Mouse (Mus musculus) MEL-GATA-1-ER (cell line): ENCODE data around the gene Elmo3.

Source experiments
- DNase-seq: peaks from one replicate; pipeline ENCODE4 v3.0.0-alpha.2; 2012; ENCODE audit warnings: low read depth; ENCODE audit errors: extremely low read depth

Elmo3 gene

GRCm38 (mm10) chr8:105297511-105298192, 7.7 kb upstream of the Elmo3 start, which contains the start of gene E2f4:
TSS of gene E2f4 (plus strand) at chr8:105297663.
- DNase-seq = peak; percentile 86

DNA sequence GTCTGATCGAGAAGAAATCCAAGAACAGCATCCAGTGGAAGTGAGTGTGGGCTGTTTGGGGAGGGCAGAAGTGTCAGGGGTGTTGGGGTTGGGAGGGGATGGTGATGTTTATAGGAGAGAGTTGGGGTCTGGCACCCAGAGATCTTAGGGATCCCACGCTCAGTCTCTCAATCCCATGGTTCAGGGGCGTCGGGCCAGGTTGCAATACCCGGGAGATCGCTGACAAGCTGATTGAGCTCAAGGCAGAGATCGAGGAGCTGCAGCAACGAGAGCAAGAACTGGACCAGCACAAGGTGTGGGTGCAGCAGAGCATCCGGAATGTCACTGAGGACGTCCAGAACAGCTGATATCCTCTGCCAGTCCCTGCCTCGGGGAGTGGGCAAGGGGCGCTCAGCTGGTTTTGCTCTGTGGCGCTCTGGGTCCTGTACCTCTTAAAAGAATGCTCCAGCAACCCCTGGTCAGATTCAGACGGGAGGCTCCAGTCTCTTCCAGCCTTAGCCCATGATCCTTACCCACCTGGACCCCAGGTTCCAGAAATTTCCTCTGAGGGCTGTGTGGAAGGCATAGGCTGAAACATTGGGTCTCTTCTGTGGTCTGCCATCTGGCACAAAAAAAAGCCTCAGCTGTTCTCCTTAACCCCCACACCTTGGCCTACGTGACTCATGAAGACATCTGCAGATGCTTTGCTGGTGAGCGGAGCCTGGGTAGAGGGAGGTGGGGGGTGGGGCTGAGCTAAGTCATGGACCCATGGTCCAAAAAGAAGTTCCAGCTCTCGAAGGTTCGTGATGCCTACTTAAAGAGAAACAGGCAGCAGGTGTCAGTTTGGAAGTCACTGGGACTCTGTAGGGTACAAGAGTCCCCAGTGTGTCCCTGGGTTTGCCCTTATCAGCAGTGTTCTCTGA, 6.8 kb upstream of the Elmo3 start:
- DNase-seq = no peak

GRCm38 (mm10) chr8:105299962-105300361, 5.4 kb upstream of the Elmo3 start:
- DNase-seq = no peak

DNA sequence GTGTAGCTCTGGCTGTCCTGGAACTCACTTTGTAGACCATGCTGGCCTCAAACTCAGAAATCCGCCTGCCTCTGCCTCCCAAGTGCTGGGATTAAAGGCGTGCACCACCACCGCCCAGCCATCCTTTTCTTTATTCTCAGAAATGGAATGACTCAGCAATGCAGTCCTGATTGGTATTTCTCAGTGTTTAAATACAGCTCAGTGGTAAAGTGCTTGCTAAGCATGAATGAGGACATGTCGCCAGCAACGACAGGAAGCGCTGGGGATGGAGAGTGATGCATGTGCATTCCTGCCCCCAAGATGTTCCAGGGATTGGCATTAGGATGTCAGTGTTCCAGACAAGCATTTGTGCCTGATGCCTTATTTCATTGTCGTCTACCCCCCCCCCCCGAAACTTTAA, 2.0 kb upstream of the Elmo3 start:
- DNase-seq = no peak

- DNase-seq = no peak
Observed at GRCm38 (mm10) chr8:105303874-105304273, 1.5 kb upstream of the Elmo3 start.

GRCm38 (mm10) chr8:105304325-105305210, 833 bp upstream of the Elmo3 start:
- no peak for DNase-seq

- DNase-seq = no peak
Observed at GRCm38 (mm10) chr8:105306146-105306691, 818 bp downstream of the Elmo3 start.

DNA sequence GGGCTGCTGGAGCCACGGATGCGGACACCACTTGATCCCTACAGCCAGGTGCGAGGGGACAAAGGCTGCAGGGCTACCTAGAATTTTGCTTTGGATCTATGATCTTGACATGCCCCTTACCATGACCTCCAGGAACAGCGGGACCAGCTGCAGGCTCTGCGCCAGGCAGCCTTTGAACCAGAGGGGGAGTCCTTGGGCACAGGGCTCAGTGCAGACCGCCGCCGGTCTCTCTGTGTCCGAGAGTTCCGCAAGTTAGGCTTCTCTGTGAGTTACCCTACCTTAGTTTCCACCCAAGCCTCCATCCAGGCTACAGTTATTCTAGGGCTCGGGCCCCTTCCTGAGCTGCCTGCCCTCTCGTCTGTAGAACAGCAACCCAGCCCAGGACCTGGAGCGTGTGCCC, 2.3 kb downstream of the Elmo3 start:
- no peak for DNase-seq

DNA sequence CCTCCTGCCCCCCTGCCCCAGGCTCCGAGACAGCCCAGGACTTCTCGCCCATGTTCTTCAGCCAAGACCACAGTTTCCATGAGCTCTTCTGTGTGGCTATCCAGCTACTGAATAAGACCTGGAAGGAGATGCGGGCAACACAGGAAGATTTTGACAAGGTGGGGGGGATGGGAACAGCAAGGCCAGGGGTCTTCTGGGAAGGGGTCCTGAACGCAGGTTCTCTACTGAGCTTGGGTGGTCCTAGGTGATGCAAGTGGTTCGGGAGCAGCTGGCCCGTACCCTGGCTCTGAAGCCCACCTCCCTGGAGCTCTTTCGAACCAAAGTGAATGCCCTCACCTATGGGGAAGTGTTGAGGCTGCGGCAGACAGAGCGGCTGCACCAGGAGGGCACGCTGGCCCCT, 3.0 kb downstream of the Elmo3 start:
- no peak for DNase-seq

DNA sequence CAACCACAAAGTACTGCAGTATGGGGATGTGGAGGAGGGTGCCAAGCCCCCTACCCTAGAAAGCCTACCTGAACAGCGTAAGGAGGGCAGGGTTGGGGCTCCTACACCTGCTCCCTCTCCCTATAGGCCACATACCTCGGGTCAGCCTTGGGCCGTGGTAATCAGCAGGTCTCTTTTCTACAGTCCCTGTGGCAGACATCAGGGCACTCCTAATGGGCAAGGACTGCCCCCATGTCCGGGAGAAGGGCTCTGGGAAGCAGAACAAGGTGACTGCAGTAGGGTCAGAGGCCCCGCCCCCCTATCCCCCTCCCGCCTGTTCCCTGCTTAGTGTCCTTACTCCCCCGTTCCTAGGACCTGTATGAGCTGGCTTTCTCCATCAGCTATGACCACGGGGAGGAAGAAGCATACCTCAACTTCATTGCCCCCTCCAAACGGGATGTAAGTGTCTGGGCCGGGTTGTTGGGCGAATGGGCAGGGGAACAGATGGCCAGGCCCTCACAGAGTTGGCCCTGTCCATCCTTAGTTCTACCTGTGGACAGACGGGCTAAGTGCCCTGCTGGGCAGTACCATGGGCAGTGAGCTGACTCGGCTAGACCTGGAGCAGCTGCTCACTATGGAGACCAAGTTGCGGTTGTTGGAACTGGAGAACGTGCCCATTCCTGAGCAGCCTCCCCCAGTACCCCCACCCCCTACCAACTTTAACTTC, 3.9 kb downstream of the Elmo3 start:
- DNase-seq = no peak

- DNase-seq = no peak
Observed at GRCm38 (mm10) chr8:105310118-105310517, 4.7 kb downstream of the Elmo3 start.

GRCm38 (mm10) chr8:105311718-105312117, 6.3 kb downstream of the Elmo3 start:
- DNase-seq = no peak

DNA sequence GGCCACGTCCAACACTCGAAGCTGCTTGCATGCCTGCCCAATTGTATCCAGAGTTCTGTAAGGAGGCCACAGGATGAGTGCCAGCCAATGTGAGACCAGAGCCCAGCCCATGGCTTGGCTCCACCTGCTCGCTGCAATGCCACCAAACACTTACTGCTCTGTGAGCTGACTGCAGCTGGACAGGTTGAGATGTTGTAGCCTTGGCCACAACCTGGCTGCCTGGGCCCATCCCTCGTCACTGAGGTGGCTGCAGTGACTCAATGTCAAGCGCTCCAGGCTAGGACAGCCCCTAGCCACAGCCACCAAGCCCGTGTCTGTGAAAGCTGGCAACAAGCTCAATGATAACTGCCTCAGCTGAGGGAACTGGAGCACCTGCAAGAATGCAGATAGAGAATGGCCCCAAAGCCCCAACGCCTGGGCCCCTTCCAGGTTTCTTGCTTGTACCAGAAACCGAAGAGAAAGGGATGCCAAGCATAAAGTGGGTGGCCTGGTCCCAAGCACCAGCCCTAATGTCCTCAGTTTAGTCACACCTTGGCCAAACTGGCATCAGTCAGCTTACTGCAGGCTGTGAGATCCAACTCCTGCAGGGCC, 7.6 kb downstream of the Elmo3 start:
- no peak for DNase-seq

- no peak for DNase-seq
Observed at GRCm38 (mm10) chr8:105313622-105314402, 8.4 kb downstream of the Elmo3 start.

DNA sequence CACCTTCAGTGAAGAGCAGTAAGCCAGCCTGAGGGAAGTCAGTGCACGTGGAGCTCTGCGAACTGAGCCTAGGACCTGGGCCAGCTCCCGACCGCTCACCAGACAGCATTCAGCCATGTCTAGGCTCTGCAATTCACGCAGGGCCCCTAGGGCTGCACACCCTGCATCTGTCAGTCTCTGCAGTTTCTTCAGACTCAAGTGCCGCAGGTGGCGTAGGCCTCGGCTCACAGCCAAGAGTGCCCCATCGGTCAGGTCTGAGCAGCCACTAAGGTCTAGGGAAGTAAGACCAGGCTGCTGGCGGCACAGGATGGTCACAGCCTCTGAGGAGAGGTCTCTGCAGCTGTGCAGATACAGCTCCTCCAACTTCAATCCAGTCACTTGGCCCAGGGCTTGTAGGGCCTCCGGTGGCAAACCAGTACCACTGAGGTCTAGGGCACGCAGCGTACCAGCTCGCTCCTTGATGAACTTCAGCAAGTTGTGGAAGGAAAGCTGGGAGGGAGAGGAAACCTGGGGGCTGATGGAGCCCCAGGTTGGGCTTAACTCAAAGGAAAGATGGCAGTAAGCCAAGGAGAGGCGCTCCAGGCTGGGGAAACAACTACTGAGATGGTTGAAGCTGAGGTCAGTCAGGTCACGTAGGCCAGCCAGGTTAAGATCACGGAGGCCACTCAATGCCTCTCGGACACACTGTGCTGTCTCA, 9.8 kb downstream of the Elmo3 start:
- no peak for DNase-seq

DNA sequence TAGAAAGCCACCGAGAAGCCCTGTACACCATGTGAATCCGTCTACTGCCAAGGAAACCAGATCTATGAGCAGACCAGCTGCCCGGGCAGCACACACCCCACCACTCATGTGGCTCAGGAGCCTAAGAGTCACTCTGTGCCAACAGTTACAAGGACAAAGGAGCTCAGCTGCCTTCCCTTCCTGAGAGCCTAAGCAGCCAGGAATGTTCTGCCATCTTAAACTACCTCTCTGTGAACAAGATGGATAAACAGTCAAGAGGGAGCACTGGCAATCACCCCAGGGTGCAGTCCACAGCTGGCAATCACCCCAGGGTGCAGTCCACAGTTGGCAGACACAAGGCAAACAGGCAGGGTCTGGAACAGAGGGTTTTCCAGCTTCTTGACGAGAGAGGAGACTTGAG, 12.5 kb downstream of the Elmo3 start:
- DNase-seq = no peak

DNA sequence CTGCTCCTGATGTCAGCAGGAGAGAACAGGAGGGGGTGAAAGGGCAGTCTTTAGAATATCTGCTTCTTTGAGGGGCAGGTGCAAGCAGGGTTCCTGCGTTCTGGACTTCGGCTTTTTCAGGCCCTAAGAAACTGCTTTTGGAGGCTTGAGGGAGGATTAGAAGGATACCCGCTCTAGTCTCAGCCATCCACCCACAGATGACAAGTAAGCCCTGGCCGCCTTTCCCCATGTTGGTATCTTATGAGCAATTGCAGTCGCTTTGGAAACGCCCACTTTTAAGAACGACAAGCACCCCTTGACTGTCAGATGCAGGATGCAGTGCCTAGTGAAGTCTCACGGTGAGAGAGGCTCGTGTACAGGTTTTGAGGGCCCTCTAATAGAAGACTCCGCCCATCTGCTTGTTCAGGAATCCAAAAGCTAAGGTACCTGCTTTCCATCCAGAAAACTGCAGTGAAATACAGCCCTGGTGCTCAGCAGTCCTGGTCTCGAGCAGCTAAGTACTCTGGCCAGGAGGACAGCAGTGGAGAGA, 13.3 kb downstream of the Elmo3 start:
- DNase-seq = no peak

DNA sequence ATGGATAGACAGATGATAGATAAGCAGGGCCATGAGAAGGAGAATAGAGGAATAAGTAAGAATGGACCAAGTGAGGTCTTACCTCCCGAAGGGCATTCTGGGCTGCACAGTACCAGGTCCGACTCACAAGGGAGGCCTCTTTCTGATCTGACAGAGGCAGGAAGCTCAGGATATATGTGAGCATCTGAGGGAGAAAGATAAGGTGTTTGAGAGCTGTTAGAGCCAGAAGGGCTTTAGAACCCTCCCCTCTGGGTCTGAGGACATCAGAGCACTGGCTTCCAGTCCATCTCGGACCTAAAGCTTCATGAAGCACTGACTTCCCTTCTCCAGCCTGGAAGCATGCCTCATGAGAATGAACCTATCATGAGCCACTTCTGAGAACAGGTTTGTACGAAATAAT, 17.8 kb downstream of the Elmo3 start:
- peak; percentile 72 for DNase-seq

- no peak for DNase-seq
Observed at GRCm38 (mm10) chr8:105325641-105326093, 20.3 kb downstream of the Elmo3 start.
